Mouse (Mus musculus) midbrain, postnatal 0 days (tissue): ENCODE measurements at regions not wholly inside any gene's neighbourhood (a gene's known extent, or its start where the extent isn't known, plus 50 kb on each side); places are given as distances from the start of the nearest gene placed in this dataset.
A peak's percentile ranks its signal among the peaks of the same experiment; 100 is the strongest.

ENCODE experiments used
- ATAC-seq: fragments of 200-750 bp; cut with Nextera tagmentation; 2 replicates; pipeline ENCODE4 v1.8.0; 2017; ENCODE audit warnings: moderate number of reproducible peaks, mild to moderate bottlenecking, moderate TSS enrichment, moderate library complexity; ENCODE audit not compliant: low FRiP score
- DNase-seq: peaks from one replicate; pipeline ENCODE4 v3.0.0-alpha.2; 2015; ENCODE audit warnings: low spot score
- H3K27ac ChIP-seq: fragments of 300-500 bp; sonication (generic); 2 replicates; pipeline ENCODE4 v1.5.1; 2014; ENCODE audit warnings: low read depth, mild to moderate bottlenecking, low read length, mixed read lengths
- H3K27me3 ChIP-seq: fragments of 300-500 bp; sonication (generic); 2 replicates; pipeline ENCODE4 v1.6.1; 2014; ENCODE audit warnings: low read length, control low read depth, mixed read lengths; ENCODE audit not compliant: insufficient read depth
- H3K36me3 ChIP-seq: fragments of 300-500 bp; sonication (generic); 2 replicates; pipeline ENCODE4 v1.6.1; 2014; ENCODE audit warnings: low read length, control low read depth, mixed read lengths; ENCODE audit not compliant: insufficient read depth
- H3K4me1 ChIP-seq: fragments of 300-500 bp; sonication (generic); 2 replicates; pipeline ENCODE4 v1.6.1; 2014; ENCODE audit warnings: mild to moderate bottlenecking, control low read depth, antibody characterized with exemption, low read length, mixed read lengths; ENCODE audit not compliant: insufficient read depth
- H3K4me2 ChIP-seq: fragments of 300-500 bp; sonication (generic); 2 replicates; pipeline ENCODE4 v1.6.1; 2014; ENCODE audit warnings: low read depth, mild to moderate bottlenecking, low read length, mixed read lengths; ENCODE audit not compliant: poor library complexity, severe bottlenecking
- H3K4me3 ChIP-seq: fragments of 300-500 bp; sonication (generic); 2 replicates; pipeline ENCODE4 v1.5.1; 2014; ENCODE audit warnings: low read depth, mild to moderate bottlenecking, low read length, moderate library complexity
- H3K9ac ChIP-seq: fragments of 300-500 bp; sonication (generic); replicated peaks from 2 replicates; pipeline ENCODE4 v1.6.1; 2014; ENCODE audit warnings: mild to moderate bottlenecking, low read length, moderate library complexity, mixed read lengths; ENCODE audit not compliant: poor library complexity, severe bottlenecking
- H3K9me3 ChIP-seq: fragments of 300-500 bp; sonication (generic); 2 replicates; pipeline ENCODE4 v1.6.1; 2016; ENCODE audit warnings: low read length, control low read depth
- CTCF ChIP-seq: IDR thresholded peaks from 2 replicates; pipeline ENCODE4 v1.5.1; 2016; ENCODE audit warnings: antibody characterized with exemption, mild to moderate bottlenecking
- WGBS: fragments of 180-500 bp; shearing (Covaris S2); extraction: QIAGEN DNeasy Blood & Tissue Kit; methylation state at CpG from one replicate; pipeline ENCODE4 v1.1.7; 2014; 5-methylcytosine and 5-hydroxymethylcytosine counted together

DNA sequence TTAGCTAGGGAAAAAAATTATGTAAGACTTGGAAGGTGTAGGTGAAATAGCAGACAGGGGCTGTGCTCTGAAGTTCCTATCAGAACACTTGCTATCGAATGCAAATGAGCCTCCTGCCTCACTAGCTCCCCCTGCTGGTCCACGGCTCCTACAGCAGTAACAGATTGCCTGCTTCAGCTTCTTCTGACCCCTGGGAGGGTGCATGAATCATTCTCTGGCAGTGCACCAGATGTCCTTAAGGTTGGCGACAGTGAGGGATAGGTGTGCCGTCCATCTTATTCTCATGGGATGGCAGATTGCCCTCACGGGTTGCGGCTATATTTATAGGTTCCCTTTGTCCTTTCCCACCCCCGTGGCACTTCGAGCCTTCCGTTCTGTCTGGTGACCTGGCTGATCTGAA, 535.7 kb downstream of the Plekhb2 start:
- no peak for ATAC-seq

DNA sequence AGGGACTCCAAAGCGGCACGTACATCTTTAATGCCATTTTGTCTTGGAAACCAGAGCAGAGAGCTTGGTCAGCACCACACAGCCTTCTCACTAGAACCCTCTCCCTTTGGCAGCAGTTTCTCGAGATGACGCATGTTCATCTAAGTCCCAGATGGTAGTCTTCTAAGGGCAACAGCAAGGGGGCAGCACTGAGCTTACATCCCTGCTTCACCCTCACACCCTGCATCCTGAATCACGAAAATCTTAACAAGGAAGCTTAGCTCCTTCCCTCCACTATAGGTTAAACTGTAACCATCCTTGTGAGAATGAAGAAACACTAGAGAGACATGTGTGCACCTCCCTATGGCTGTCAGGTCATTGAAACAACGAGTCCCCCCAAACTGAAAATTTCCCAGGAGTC, 538.4 kb downstream of the Plekhb2 start:
- H3K4me3 ChIP-seq: no peak overlapping the region
- no peaks in the 10 kb centered on the region for H3K27me3 ChIP-seq
- H3K27ac ChIP-seq: no peak overlapping the region
- no peaks in the 10 kb centered on the region for H3K9me3 ChIP-seq
- H3K4me1 ChIP-seq: no peaks in the 10 kb centered on the region; the same call in 1 of the 2 replicates
- WGBS: 38% methylated on average over 6 of the region's 6 CpGs
- H3K36me3 ChIP-seq: no peaks in the 10 kb centered on the region
- no peak overlapping the region for H3K9ac ChIP-seq
- peak; percentile 68 for TF ChIP-seq CTCF
- DNase-seq (peak; percentile 68), ATAC-seq (no peak)
- no peak overlapping the region for H3K4me2 ChIP-seq

More for the DNA sequence above, 535.7 kb downstream of the Plekhb2 start:
- Histone ChIP-seq H3K27me3 (no peaks in the 10 kb centered on the region), H3K9ac (no peak overlapping the region), H3K4me2 (no peak overlapping the region), H3K27ac (no peak overlapping the region), H3K9me3 (no peaks in the 10 kb centered on the region), H3K36me3 (no peaks in the 10 kb centered on the region), H3K4me3 (no peak overlapping the region), H3K4me1 (no peaks in the 10 kb centered on the region)
- WGBS: 35% methylated on average over 9 of the region's 9 CpGs
- DNase-seq: peak; percentile 71
- TF ChIP-seq CTCF: peak; percentile 81

GRCm38 (mm10) chr1:35390371-35390770, 540.6 kb downstream of the Plekhb2 start:
- no peaks in the 10 kb centered on the region for H3K9me3 ChIP-seq
- H3K4me1 ChIP-seq: no peaks in the 10 kb centered on the region; the same call in 1 of the 2 replicates
- H3K27ac ChIP-seq: no peak overlapping the region
- TF ChIP-seq CTCF: no peak
- WGBS: 84% methylated on average over 4 of the region's 4 CpGs
- DNase-seq (no peak), ATAC-seq (no peak)
- no peaks in the 10 kb centered on the region for H3K27me3 ChIP-seq
- H3K4me2 ChIP-seq: no peak overlapping the region
- no peaks in the 10 kb centered on the region for H3K36me3 ChIP-seq
- H3K9ac ChIP-seq: no peak overlapping the region
- H3K4me3 ChIP-seq: no peak overlapping the region

- H3K27ac ChIP-seq: no peak overlapping the region
- no peak overlapping the region for H3K4me2 ChIP-seq
- no peak overlapping the region for H3K4me3 ChIP-seq
- 54% methylated on average over 7 of the region's 7 CpGs for WGBS
- no peaks in the 10 kb centered on the region for H3K27me3 ChIP-seq
- H3K9me3 ChIP-seq: no peaks in the 10 kb centered on the region
- peak; percentile 56 for ATAC-seq
- no peak for TF ChIP-seq CTCF
- H3K4me1 ChIP-seq: no peaks in the 10 kb centered on the region; the same call in 1 of the 2 replicates
- no peak overlapping the region for H3K9ac ChIP-seq
- DNase-seq: no peak
- H3K36me3 ChIP-seq: no peaks in the 10 kb centered on the region
Measured at GRCm38 (mm10) chr1:35390858-35391586, 541.2 kb downstream of the Plekhb2 start.

- Histone ChIP-seq H3K4me3 (no peak overlapping the region), H3K9me3 (no peaks in the 10 kb centered on the region), H3K27ac (no peak overlapping the region), H3K9ac (no peak overlapping the region), H3K4me2 (no peak overlapping the region), H3K27me3 (no peaks in the 10 kb centered on the region), H3K4me1 (no peaks in the 10 kb centered on the region; the same call in 1 of the 2 replicates), H3K36me3 (no peaks in the 10 kb centered on the region)
- WGBS: 69% methylated on average over 6 of the region's 6 CpGs
- no peak for ATAC-seq
- no peak for TF ChIP-seq CTCF
- DNase-seq: no peak
Measured at GRCm38 (mm10) chr1:35393550-35394118, 543.9 kb downstream of the Plekhb2 start.

GRCm38 (mm10) chr1:35400674-35401359, 551.0 kb downstream of the Plekhb2 start:
- Histone ChIP-seq H3K27me3 (no peaks in the 10 kb centered on the region), H3K27ac (no peak overlapping the region), H3K4me2 (no peak overlapping the region), H3K9ac (no peak overlapping the region), H3K4me3 (no peak overlapping the region), H3K36me3 (no peaks in the 10 kb centered on the region), H3K4me1 (peaks cover 3% of the 10 kb centered on the region; the same call in 1 of the 2 replicates), H3K9me3 (no peaks in the 10 kb centered on the region)
- ATAC-seq: no peak
- 52% methylated on average over 11 of the region's 11 CpGs for WGBS
- no peak for DNase-seq
- TF ChIP-seq CTCF: no peak
